Comparison of ENCODE assay signal across 16 mouse cellular contexts in the genomic region with DNA sequence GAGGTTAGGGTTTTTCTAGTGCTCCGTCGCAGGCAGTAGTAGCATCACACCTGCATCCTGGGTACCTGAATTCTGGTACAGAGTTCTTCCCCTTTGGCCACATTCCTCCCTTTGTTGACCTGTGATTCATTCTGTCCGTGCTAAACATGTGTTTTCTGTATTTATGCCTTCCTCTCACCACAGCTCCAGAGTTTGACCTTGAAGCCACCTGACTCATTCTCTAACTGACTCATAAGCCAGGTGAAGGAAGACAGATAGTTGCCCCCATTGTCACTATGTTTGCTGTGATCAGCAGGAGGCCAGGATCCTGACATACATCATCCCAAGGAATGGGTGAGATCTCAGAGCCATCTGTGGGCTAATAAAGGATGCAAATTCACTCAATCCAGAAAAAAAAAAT.
"Had no signal": no experiment of that assay in that cellular context is flagged by ENCODE, and none has a peak within 500 bp of the region (broad histone marks: within the 10 kb centered on the region; RNA-seq: fewer than 3 reads in every experiment).

No protein-coding gene starts in this region.

- H3K27me3 ChIP-seq: lung, embryonic 15.5 days; megakaryocyte, embryonic 14.5 days; midbrain, embryonic 13.5 days; midbrain, embryonic 15.5 days; neural tube, embryonic 12.5 days; stomach, embryonic 15.5 days had no signal

- DNase-seq: liver, postnatal 0 days; lung, adult 2 months; lung, postnatal 14 days; lung, postnatal 36 days; right cerebral cortex, postnatal 14 days; thymus, postnatal 14 days; thymus, postnatal 36 days had no signal

- H3K4me3 ChIP-seq: lung, embryonic 15.5 days; megakaryocyte, embryonic 14.5 days; midbrain, embryonic 13.5 days; midbrain, embryonic 15.5 days; myocyte; neural tube, embryonic 12.5 days; stomach, embryonic 15.5 days had no signal

- H3K36me3 ChIP-seq: lung, embryonic 15.5 days; midbrain, embryonic 13.5 days; midbrain, embryonic 15.5 days; neural tube, embryonic 12.5 days; stomach, embryonic 15.5 days had no signal

- H3K9me3 ChIP-seq: lung, embryonic 15.5 days; megakaryocyte, embryonic 14.5 days; midbrain, embryonic 13.5 days; midbrain, embryonic 15.5 days; neural tube, embryonic 12.5 days; stomach, embryonic 15.5 days had no signal

- H3K27ac ChIP-seq: lung, embryonic 15.5 days; macrophage; midbrain, embryonic 13.5 days; midbrain, embryonic 15.5 days; neural tube, embryonic 12.5 days; stomach, embryonic 15.5 days; stomach, postnatal 0 days had no signal

- H3K4me1 ChIP-seq: lung, embryonic 15.5 days; midbrain, embryonic 15.5 days; neural tube, embryonic 12.5 days; stomach, embryonic 15.5 days had no signal
